Mouse (Mus musculus) embryonic fibroblast, embryonic 13.5 days (primary cell): ENCODE data around the gene Ecpas.

Experiments used
- CTCF ChIP-seq: IDR thresholded peaks from 2 replicates; pipeline ENCODE4 v1.5.1; 2011; ENCODE audit warnings: mild to moderate bottlenecking, control low read depth, low read length, moderate library complexity, borderline replicate concordance; ENCODE audit not compliant: insufficient read depth
- POLR2A ChIP-seq: IDR thresholded peaks from 2 replicates; pipeline ENCODE4 v1.6.1; 2011; ENCODE audit warnings: low read depth, mild to moderate bottlenecking, control low read depth, low read length, moderate library complexity

GRCm38 (mm10) chr4:58911831-58912628, 519 bp downstream of the Ecpas start:
- TF ChIP-seq CTCF (no peak), POLR2A (peak; percentile 42)
